In genomic region chr5:115470766-115471531, GRCm38 (mm10) we compare ENCODE assay signal across 8 mouse cellular contexts. TPM values are rescaled to one million over a fixed set of nuclear protein-coding genes. Genes with fewer than 3 reads are reported as not detected.
DNase-seq lines count a peak whose midpoint lies in the region; ATAC-seq and TF ChIP-seq lines count a peak whose summit lies in the region.

No protein-coding gene starts in this region.

- intact Hi-C loops in gastrocnemius, adult 2 months (cut with DNase I), result no loop called here

- ATAC-seq in erythroid progenitor cell, adult 5-6 weeks (replicated peaks; ENCODE audit: low FRiP score, poor library complexity, severe bottlenecking), result peak; percentile 70

- no peak overlapping the region for H3K27ac ChIP-seq in gastrocnemius, adult 2 months

- no peaks in the 10 kb centered on the region for H3K36me3 ChIP-seq in megakaryocyte, embryonic 14.5 days (replicated peaks; ENCODE audit: low read length)

- H3K9me3 ChIP-seq in megakaryocyte, embryonic 14.5 days, result no peaks in the 10 kb centered on the region

- H3K4me3 ChIP-seq in gastrocnemius, adult 2 months, result 0 out of 2 replicates have a peak overlapping the region, but pooled peaks have one; percentile 15
- H3K4me3 ChIP-seq in megakaryocyte, embryonic 14.5 days (replicated peaks), result peak overlapping the region; percentile 82

- peak; percentile 89 for TF ChIP-seq CTCF in gastrocnemius, adult 2 months (IDR thresholded peaks at IDR 0.05)

- peaks cover 42% of the 10 kb centered on the region for H3K27me3 ChIP-seq in megakaryocyte, embryonic 14.5 days (replicated peaks)

- DNase-seq in gastrocnemius, adult 2 months, result peak; percentile 48
- DNase-seq in gastrocnemius, postnatal 4 days (ENCODE audit: low spot score in 2 of 2), result no peak
- DNase-seq in 3T3-L1 (ENCODE audit: low read depth, low spot score) (peak; percentile 63), R1 (ENCODE audit: low read depth, low spot score) (peak; percentile 63)
- DNase-seq in kidney, postnatal 14 days, result peak; percentile 65
- no peak for DNase-seq in c-Kit-positive CD71-positive TER-119-positive erythroid progenitor cells, embryonic 14.5 days (ENCODE audit: low spot score)

- H3K4me1 ChIP-seq in megakaryocyte, embryonic 14.5 days, result peaks cover 35% of the 10 kb centered on the region

RNA-seq across cellular contexts. Expression of gene Pla2g1b, which starts 4.9 kb away (rescaled TPM):
- total RNA-seq in gastrocnemius, adult 2 months (2021), result not detected
- total RNA-seq in gastrocnemius, postnatal 4 days (2021), result not detected
- not detected in 2 replicates for total RNA-seq in erythroid progenitor cell, adult 5-6 weeks (2015; ENCODE audit: low replicate concordance)
- total RNA-seq in erythroid progenitor cell, adult 5-6 weeks (2017; ENCODE audit: low replicate concordance), result not detected in 2 replicates
- polyA plus RNA-seq in megakaryocyte, embryonic 14.5 days (2012; ENCODE audit: insufficient read depth, low replicate concordance), result not detected in 2 replicates

RNA-seq across cellular contexts. Expression of gene Sirt4, which starts 13.6 kb away (rescaled TPM):
- 10 to 100 TPM; 10.9 to 17.3 TPM for total RNA-seq in gastrocnemius, adult 2 months (2021)
- 10 to 100 TPM; 13.4 to 16.8 TPM for total RNA-seq in gastrocnemius, postnatal 4 days (2021)
- 1.8 TPM in 1 of 2 replicates, not detected in the other for total RNA-seq in erythroid progenitor cell, adult 5-6 weeks (2015; ENCODE audit: low replicate concordance)
- 3.3 TPM in 1 of 2 replicates, not detected in the other for total RNA-seq in erythroid progenitor cell, adult 5-6 weeks (2017; ENCODE audit: low replicate concordance)
- polyA plus RNA-seq in megakaryocyte, embryonic 14.5 days (2012; ENCODE audit: insufficient read depth, low replicate concordance), result 3.1 TPM in 1 of 2 replicates, not detected in the other

RNA-seq across cellular contexts. Expression of gene Pxn, which starts 35.5 kb away (rescaled TPM):
- total RNA-seq in gastrocnemius, adult 2 months (2021), result 10 to 100 TPM; 79.2 to 95.2 TPM
- total RNA-seq in gastrocnemius, postnatal 4 days (2021), result 100 to 1,000 TPM; 170 to 175 TPM
- total RNA-seq in erythroid progenitor cell, adult 5-6 weeks (2015; ENCODE audit: low replicate concordance), result 18.9 and 24.5 TPM in 2 replicates
- total RNA-seq in erythroid progenitor cell, adult 5-6 weeks (2017; ENCODE audit: low replicate concordance), result 11.1 and 21.2 TPM in 2 replicates
- polyA plus RNA-seq in megakaryocyte, embryonic 14.5 days (2012; ENCODE audit: insufficient read depth, low replicate concordance), result 63.1 and 67.7 TPM in 2 replicates

RNA-seq across cellular contexts. Expression of gene Msi1, which starts 41.5 kb away (rescaled TPM):
- under 1 TPM in 1 of 2 experiments, not detected in 1; 0.61 TPM for total RNA-seq in gastrocnemius, adult 2 months (2021)
- total RNA-seq in gastrocnemius, postnatal 4 days (2021), result 1 to 10 TPM; 6.2 to 6.5 TPM
- total RNA-seq in erythroid progenitor cell, adult 5-6 weeks (2015; ENCODE audit: low replicate concordance), result not detected in 2 replicates
- total RNA-seq in erythroid progenitor cell, adult 5-6 weeks (2017; ENCODE audit: low replicate concordance), result not detected in 2 replicates
- polyA plus RNA-seq in megakaryocyte, embryonic 14.5 days (2012; ENCODE audit: insufficient read depth, low replicate concordance), result 0.02 and 2.2 TPM in 2 replicates

Comparison
In these comparisons a context has a peak if more than half of its experiments do, and no peak if none do; other contexts are left out.
1. DNase-seq: peak in gastrocnemius, adult 2 months (single experiment), 3T3-L1 (single experiment), R1 (single experiment) and kidney, postnatal 14 days (single experiment); none in gastrocnemius, postnatal 4 days (0 of 2) and c-Kit-positive CD71-positive TER-119-positive erythroid progenitor cells, embryonic 14.5 days (single experiment).